Mouse (Mus musculus) effector memory CD4-positive, alpha-beta T cell, adult 5 months (primary cell): ENCODE measurements around the gene Igf2. TPM values are rescaled to one million over a fixed set of nuclear protein-coding genes. Genes with fewer than 3 reads are reported as not detected.

Experiments
- polyA plus RNA-seq: library from polyadenylated mRNA; unstranded; fragments of 100-300 nt; shearing (Covaris generic); gene quantifications from one replicate; pipeline ENCODE4 v1.2.1, GENCODE M21; 2017

Igf2 gene
- polyA plus RNA-seq, result not detected

GRCm38 (mm10) chr7:142666659-142667058, at the start of gene Igf2:
Gene Igf2, minus strand, starts transcription at chr7:142666816.

GRCm38 (mm10) chr7:142669751-142670625, 3.4 kb upstream of the Igf2 start, which contains the start of gene Gm49394:
Gene Gm49394, minus strand, starts transcription at chr7:142669942.

Other genes with a start within 250 kb of the Igf2 start
- gene Syt8, start 232.0 kb downstream of the Igf2 start, polyA plus RNA-seq, result not detected
- not detected for gene Tnni2, start 225.0 kb downstream of the Igf2 start, polyA plus RNA-seq
- gene Lsp1, start 206.0 kb downstream of the Igf2 start, polyA plus RNA-seq, result 942 TPM
- 1.2 TPM for gene Tnnt3, start 168.0 kb downstream of the Igf2 start, polyA plus RNA-seq
- 9.9 TPM for gene Mrpl23, start 134.1 kb downstream of the Igf2 start, polyA plus RNA-seq
- not detected for gene Gm49394, start 3.1 kb upstream of the Igf2 start, polyA plus RNA-seq
- not detected for gene Ins2, start 76.6 kb upstream of the Igf2 start, polyA plus RNA-seq